Mouse (Mus musculus): Measurements from ENCODE around the gene Slc51a. TPM values are rescaled to one million over a fixed set of nuclear protein-coding genes. Genes with fewer than 3 reads are reported as not detected.

The Slc51a gene
- polyA plus RNA-seq, 1 experiment from 2014 or later = 0.20 TPM

GRCm38 (mm10) chr16:32516006-32516962 is 28.6 kb upstream of the Slc51a start:
- Histone ChIP-seq H3K4me1 (replicated peaks) (peaks cover 37% of the 10 kb centered on the region), H3K9me3 (no peaks in the 10 kb centered on the region), H3K36me3 (no peaks in the 10 kb centered on the region), H3K4me3 (peak overlapping the region; percentile 41), H3K27me3 (ENCODE audit: insufficient read depth, poor library complexity, severe bottlenecking) (no peaks in the 10 kb centered on the region), H3K27ac (peak overlapping the region; percentile 96)
- peak; percentile 81 for DNase-seq (ENCODE audit: low spot score)
- 12% methylated on average over 21 of the region's 21 CpGs for WGBS

DNA sequence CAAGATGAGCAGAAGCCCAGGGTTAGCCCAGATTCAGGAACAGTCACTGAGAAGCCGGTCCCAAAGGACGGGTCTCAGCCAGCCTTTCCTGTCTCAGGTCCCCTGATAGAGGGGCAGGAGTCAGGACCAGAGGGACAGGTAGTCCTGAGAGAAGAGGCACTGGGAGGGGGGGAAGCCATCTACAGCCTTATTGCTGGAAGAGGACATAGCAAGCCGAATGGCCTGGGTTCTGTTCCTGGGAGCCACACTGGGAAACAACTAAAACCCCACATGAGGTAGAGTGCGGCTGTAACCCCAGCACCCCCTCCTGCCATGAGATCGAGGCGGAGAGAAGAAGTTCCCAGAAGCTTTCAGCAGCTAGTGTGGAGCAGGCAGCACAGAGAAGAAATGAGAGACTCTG is 26.3 kb upstream of the Slc51a start:
- H3K27ac ChIP-seq = peak overlapping the region; percentile 73; the same call in 1 of the 2 replicates
- 94% methylated on average over 6 of the region's 6 CpGs for WGBS

DNA sequence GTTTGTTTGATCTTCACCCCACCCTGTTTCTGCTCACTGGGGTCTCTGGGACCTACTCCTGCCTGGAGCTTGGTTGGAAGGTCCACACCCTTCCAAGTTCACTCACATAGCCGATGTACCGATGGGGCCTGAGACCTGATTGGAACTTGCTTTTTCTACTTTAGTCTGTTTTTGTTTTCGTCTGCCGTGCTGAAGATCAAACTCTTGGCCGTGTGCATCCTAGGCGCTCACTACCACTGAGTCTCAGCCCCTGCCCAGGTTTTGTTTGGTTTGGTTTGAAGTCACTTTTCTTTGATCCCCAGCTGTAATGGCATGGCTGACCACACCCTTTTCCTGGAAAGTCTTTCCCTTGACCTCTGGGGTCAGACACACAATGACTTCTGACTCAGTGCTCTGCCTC is 25.7 kb upstream of the Slc51a start:
- 89% methylated on average over 6 of the region's 6 CpGs for WGBS
- H3K27me3 ChIP-seq (ENCODE audit: insufficient read depth, poor library complexity, severe bottlenecking) = peaks cover 3% of the 10 kb centered on the region; the same call in 1 of the 2 replicates
- H3K27ac ChIP-seq = peak overlapping the region; percentile 73; the same call in 1 of the 2 replicates
- peaks cover 60% of the 10 kb centered on the region for H3K4me1 ChIP-seq (replicated peaks)
- no peaks in the 10 kb centered on the region for H3K9me3 ChIP-seq
- no peak overlapping the region for H3K4me3 ChIP-seq
- H3K36me3 ChIP-seq = no peaks in the 10 kb centered on the region
- DNase-seq (ENCODE audit: low spot score) = no peak

More for the DNA sequence above, 26.3 kb upstream of the Slc51a start:
- H3K4me3 ChIP-seq = no peak overlapping the region
- no peaks in the 10 kb centered on the region for H3K36me3 ChIP-seq
- H3K4me1 ChIP-seq (replicated peaks) = peaks cover 54% of the 10 kb centered on the region
- no peak for DNase-seq (ENCODE audit: low spot score)
- H3K27me3 ChIP-seq (ENCODE audit: insufficient read depth, poor library complexity, severe bottlenecking) = no peaks in the 10 kb centered on the region
- H3K9me3 ChIP-seq = no peaks in the 10 kb centered on the region

- H3K27ac ChIP-seq = peak overlapping the region; percentile 73
- H3K36me3 ChIP-seq = no peaks in the 10 kb centered on the region
- no peak overlapping the region for H3K4me3 ChIP-seq
- peaks cover 4% of the 10 kb centered on the region; the same call in 1 of the 2 replicates for H3K27me3 ChIP-seq (ENCODE audit: insufficient read depth, poor library complexity, severe bottlenecking)
- H3K9me3 ChIP-seq = no peaks in the 10 kb centered on the region
- no peak for DNase-seq (ENCODE audit: low spot score)
- H3K4me1 ChIP-seq (replicated peaks) = peaks cover 63% of the 10 kb centered on the region
- WGBS = 76% methylated on average over 3 of the region's 3 CpGs
Observed at GRCm38 (mm10) chr16:32512921-32513320, 25.2 kb upstream of the Slc51a start.

DNA sequence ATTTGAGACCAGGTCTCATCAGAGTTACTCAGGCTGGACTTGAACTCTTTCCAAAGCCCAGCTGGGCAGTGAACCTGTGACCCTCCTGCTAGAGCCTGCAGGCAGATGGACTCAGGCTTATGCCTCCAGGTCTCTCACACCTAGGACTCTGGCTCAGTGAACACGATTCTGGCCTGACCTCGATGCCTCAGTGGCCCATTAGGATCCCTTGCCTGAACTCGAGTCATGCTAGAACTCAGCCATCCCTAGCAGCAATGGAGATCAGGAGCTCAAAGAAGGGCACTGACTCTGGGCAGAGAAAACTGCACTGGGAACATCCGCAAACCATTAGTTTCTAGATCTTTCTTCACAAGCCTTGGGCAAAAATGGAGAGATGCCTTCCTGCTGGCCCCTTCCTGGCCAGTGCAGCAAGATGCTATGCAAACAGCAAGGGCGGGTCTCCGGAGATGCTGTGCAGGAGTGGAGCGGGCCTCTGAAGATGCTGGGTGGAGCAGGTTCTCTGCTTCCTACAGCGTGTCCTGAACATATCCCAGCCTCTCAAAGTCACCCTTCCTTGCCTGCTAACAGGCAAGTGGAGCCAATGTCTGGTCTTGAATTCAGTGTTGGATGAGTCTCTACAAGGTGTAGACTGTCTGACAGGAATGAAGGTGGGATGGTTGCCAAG is 24.3 kb upstream of the Slc51a start:
- Histone ChIP-seq H3K9me3 (no peaks in the 10 kb centered on the region), H3K4me1 (replicated peaks) (peaks cover 69% of the 10 kb centered on the region), H3K27me3 (ENCODE audit: insufficient read depth, poor library complexity, severe bottlenecking) (peaks cover 4% of the 10 kb centered on the region; the same call in 1 of the 2 replicates), H3K4me3 (no peak overlapping the region), H3K36me3 (no peaks in the 10 kb centered on the region), H3K27ac (peak overlapping the region; percentile 73; the same call in 1 of the 2 replicates)
- 91% methylated on average over 8 of the region's 8 CpGs for WGBS
- DNase-seq (ENCODE audit: low spot score) = no peak

DNA sequence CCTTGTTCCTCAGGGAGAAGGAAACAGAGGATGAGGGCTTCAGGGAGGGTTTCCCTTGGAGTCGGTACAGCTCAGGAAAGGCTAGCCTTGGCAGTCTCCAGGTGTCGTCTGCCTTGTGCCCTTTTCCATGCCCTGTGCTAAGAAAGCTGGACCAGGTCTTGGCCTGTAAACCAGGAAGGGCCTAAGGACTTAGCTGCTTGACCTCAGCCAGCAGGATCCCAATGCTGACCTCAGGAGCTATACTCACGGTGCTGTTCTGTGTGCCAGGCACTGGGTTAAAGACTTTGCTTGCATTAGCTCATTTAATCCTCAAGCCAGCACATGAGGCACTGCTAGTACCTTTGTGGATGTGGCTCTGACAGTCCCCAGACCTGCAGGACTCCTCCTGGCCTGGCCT is 23.7 kb upstream of the Slc51a start:
- WGBS = 76% methylated on average over 3 of the region's 3 CpGs
- Histone ChIP-seq H3K9me3 (no peaks in the 10 kb centered on the region), H3K4me3 (no peak overlapping the region), H3K4me1 (replicated peaks) (peaks cover 66% of the 10 kb centered on the region), H3K36me3 (no peaks in the 10 kb centered on the region), H3K27me3 (ENCODE audit: insufficient read depth, poor library complexity, severe bottlenecking) (peaks cover 4% of the 10 kb centered on the region; the same call in 1 of the 2 replicates), H3K27ac (peak overlapping the region; percentile 73)
- DNase-seq (ENCODE audit: low spot score) = no peak

DNA sequence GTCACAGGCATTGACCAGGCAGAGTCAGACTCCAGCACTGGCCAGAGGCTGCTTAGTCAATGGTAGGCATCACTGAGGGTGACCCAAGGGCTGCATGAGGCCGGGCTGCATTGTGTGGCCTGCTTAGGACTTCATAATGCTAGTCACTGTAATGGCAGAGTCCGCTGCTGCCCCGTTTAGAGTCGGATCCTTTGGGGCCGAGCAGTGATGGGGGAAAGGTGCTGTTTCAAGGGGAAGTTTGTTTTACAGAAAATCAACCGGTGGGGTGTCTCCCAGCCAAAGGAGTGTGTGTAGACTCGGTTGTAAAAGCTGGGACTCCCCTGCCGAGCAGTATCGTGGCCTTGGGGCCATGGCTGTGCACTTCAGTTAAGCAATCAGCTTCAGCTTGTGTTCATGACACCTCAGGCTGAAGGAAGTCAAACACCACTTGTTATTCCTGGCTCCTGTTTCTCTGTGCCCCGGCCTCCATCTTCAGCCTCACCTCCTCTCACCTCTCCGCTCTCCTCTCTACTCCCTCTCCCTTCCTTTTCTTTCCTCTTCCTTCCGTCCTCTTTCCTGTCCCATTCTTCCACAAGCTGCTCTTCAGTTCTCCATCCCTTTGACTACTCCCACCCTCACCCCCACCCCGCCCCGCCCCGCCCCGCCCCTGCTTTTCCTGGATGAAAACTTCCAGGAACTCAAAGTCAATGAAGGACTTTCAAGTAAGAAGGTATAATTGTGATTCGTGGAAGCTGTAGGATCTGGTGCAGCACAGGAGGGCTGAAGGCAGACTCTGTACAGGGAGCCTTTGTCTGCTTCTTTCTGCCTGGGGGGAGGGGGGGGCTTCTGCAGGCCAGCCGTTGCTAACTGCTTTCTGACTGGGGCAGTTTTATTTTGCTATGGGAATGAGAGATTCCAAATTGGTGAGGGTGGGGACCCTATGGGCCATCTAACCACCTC is 23.0 kb upstream of the Slc51a start:
- no peaks in the 10 kb centered on the region for H3K36me3 ChIP-seq
- peaks cover 66% of the 10 kb centered on the region for H3K4me1 ChIP-seq (replicated peaks)
- H3K4me3 ChIP-seq = no peak overlapping the region
- H3K27ac ChIP-seq = peak overlapping the region; percentile 73
- no peak for DNase-seq (ENCODE audit: low spot score)
- H3K27me3 ChIP-seq (ENCODE audit: insufficient read depth, poor library complexity, severe bottlenecking) = peaks cover 4% of the 10 kb centered on the region; the same call in 1 of the 2 replicates
- 71% methylated on average over 18 of the region's 18 CpGs for WGBS
- no peaks in the 10 kb centered on the region for H3K9me3 ChIP-seq

DNA sequence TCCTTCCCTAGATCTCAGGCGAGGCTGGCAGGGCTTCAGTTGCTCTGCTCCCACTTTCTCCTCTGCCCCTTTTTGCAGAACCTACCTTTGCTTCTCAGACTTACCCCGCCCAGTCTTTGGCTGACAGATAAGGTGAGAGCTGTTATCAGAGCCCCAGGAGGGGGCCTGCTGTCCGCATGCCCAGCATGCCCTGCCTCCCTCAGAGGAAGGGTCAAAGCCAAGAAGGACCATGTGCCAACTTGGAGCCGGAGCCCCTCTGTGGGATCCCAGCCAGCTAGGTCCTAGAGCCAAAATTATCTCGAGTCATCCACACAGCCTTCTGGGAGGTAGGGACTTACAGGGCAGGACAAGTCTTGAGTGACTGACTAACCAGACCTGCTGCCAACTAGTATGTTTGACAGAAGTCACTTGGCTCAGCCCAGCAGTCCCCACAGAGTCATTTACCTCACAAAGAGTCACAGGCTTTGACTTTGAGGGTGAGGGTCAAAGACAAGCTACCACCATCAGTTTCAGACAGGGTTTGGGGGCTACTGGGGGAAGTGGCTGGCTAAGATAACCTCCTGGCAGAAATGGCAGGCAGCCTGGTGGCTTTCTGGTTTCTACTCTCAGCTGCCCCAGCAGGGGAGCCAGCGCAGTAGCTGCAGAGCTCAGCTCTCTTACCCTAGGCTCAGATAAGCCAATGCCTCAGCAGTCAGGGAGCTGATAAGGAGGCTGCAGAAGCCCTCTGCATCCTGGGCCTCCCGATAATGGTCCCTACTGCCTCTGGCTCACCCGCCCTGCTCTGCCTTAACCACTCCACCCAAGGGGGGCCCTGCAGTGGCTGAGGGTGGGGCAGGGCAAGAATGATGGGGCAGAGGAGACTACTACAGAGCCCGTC is 21.6 kb upstream of the Slc51a start:
- WGBS = 57% methylated on average over 9 of the region's 9 CpGs
- no peaks in the 10 kb centered on the region for H3K36me3 ChIP-seq
- peak overlapping the region; percentile 71 for H3K27ac ChIP-seq
- H3K4me3 ChIP-seq = no peak overlapping the region
- no peaks in the 10 kb centered on the region for H3K9me3 ChIP-seq
- H3K27me3 ChIP-seq (ENCODE audit: insufficient read depth, poor library complexity, severe bottlenecking) = peaks cover 4% of the 10 kb centered on the region; the same call in 1 of the 2 replicates
- no peak for DNase-seq (ENCODE audit: low spot score)
- peaks cover 59% of the 10 kb centered on the region for H3K4me1 ChIP-seq (replicated peaks)

DNA sequence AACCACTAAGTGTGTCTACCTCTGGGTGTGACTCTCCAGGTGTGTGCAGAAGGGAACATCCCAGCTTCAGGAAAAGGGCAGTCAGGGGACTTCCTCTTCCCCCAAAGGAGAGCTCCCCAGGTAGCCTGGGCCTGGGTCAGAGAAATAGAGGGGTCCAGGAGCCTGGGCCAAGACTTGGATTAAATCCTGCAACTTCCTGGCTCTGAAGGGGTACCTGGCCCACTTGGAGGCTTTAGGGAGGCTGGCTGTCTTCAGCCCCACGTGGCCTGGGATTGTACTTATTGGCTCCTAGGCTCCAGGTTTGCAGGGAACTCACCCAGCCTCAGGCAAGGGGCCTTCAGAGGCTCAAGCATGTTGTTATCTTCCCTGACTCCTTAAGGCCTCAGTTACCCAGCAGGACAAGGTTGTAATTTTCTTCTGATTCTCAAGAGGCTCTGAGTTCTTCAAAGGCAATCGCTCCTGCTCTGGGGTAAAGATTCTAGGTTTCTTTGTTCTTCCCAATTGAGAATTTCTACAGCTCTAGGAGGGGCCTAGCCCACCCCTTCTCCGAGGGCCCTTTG is 20.9 kb upstream of the Slc51a start:
- peak overlapping the region; percentile 71 for H3K27ac ChIP-seq
- H3K36me3 ChIP-seq = no peaks in the 10 kb centered on the region
- 43% methylated on average over 3 of the region's 3 CpGs for WGBS
- no peak for DNase-seq (ENCODE audit: low spot score)
- H3K4me3 ChIP-seq = no peak overlapping the region
- peaks cover 4% of the 10 kb centered on the region; the same call in 1 of the 2 replicates for H3K27me3 ChIP-seq (ENCODE audit: insufficient read depth, poor library complexity, severe bottlenecking)
- H3K9me3 ChIP-seq = no peaks in the 10 kb centered on the region
- H3K4me1 ChIP-seq (replicated peaks) = peaks cover 53% of the 10 kb centered on the region

GRCm38 (mm10) chr16:32508035-32508434 is 20.4 kb upstream of the Slc51a start:
- no peaks in the 10 kb centered on the region for H3K9me3 ChIP-seq
- H3K27ac ChIP-seq = peak overlapping the region; percentile 71; the same call in 1 of the 2 replicates
- no peak for DNase-seq (ENCODE audit: low spot score)
- H3K4me1 ChIP-seq (replicated peaks) = peaks cover 52% of the 10 kb centered on the region
- peaks cover 4% of the 10 kb centered on the region; the same call in 1 of the 2 replicates for H3K27me3 ChIP-seq (ENCODE audit: insufficient read depth, poor library complexity, severe bottlenecking)
- no peaks in the 10 kb centered on the region for H3K36me3 ChIP-seq
- WGBS = 83% methylated on average over 5 of the region's 5 CpGs
- H3K4me3 ChIP-seq = no peak overlapping the region

DNA sequence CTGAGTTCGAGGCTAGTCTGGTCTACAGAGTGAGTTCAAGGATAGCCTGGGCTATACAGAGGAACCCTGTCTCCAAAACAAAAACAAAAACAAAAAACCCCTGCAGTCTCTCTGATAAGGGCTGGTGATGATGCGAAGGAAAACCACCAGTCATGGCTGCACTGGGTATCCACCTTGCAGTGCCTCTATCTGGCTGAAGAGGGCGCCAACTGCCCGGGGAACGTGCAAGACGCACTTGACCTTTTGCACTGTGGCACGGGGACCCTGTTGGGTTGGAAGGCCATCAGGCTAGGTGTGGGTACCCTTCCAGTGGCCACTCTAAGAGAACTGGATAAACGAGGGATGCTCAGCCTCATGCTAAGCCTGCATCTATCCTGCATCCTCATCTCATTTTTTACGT is 19.7 kb upstream of the Slc51a start:
- H3K27me3 ChIP-seq (ENCODE audit: insufficient read depth, poor library complexity, severe bottlenecking) = peaks cover 4% of the 10 kb centered on the region; the same call in 1 of the 2 replicates

More for the DNA sequence above, 19.7 kb upstream of the Slc51a start:
- 21% methylated on average over 9 of the region's 9 CpGs for WGBS
- Histone ChIP-seq H3K4me3 (no peak overlapping the region), H3K4me1 (replicated peaks) (peaks cover 49% of the 10 kb centered on the region), H3K27ac (0 out of 2 replicates have a peak overlapping the region, but pooled peaks have one; percentile 45), H3K36me3 (no peaks in the 10 kb centered on the region), H3K9me3 (no peaks in the 10 kb centered on the region)
- DNase-seq (ENCODE audit: low spot score) = peak; percentile 72
